Mouse (Mus musculus): ENCODE data around the gene Gpr156.

- TF ChIP-seq CTCF (IDR thresholded peaks at IDR 0.05; ENCODE audit: low read depth): peak; percentile 20; the same call in 1 of the 2 replicates
- TF ChIP-seq EP300 (IDR thresholded peaks at IDR 0.05; ENCODE audit: low read depth): no peak
These were observed 51.1 kb downstream of the Gpr156 start for GRCm38 (mm10) chr16:37967415-37967814.

Data from liver, postnatal 0 days (tissue).